Mouse (Mus musculus) kidney, embryonic 15.5 days (tissue): ENCODE measurements around the gene Gcnt3. TPM values are rescaled to one million over a fixed set of nuclear protein-coding genes. Genes with fewer than 3 reads are reported as not detected.

Source experiments
- polyA plus RNA-seq: library from polyadenylated mRNA; unstranded; fragments of >200 nt; fragmentation: Nextera tagmentation; extraction: Ambion mirVana; gene quantifications from 2 replicates; pipeline ENCODE4 v1.2.1, GENCODE M21; 2015

Gcnt3 gene
- polyA plus RNA-seq, 1 experiment from 2014 or later: 1.3 TPM

Other genes with a start within 250 kb of the Gcnt3 start
- 101 and 105 TPM in 2 replicates for gene Bnip2, start 48.6 kb downstream of the Gcnt3 start, polyA plus RNA-seq
- gene Gtf2a2, start 25.5 kb downstream of the Gcnt3 start, polyA plus RNA-seq: 183 and 204 TPM in 2 replicates
- gene Fam81a, start 104.5 kb upstream of the Gcnt3 start, polyA plus RNA-seq: 12.2 and 12.7 TPM in 2 replicates
- gene Myo1e, start 169.3 kb upstream of the Gcnt3 start, polyA plus RNA-seq: 22.3 and 22.6 TPM in 2 replicates